Mouse (Mus musculus) common myeloid progenitor, adult 5-6 weeks (primary cell): ENCODE results near the gene Dffa. TPM values are rescaled to one million over a fixed set of nuclear protein-coding genes. Genes with fewer than 3 reads are reported as not detected.

Experiments
- total RNA-seq: library from RNA; stranded (forward); fragments of 200-1000, 187-1606 nt; gene quantifications from 2 replicates; pipeline ENCODE4 v1.2.3, GENCODE M21; 2017

The Dffa gene
- total RNA-seq, 1 experiment from 2014 or later, result 19.1 TPM

Other genes with a start within 250 kb of the Dffa start
- gene Pex14, start 4.3 kb upstream of the Dffa start, total RNA-seq, result 11.9 and 12.1 TPM in 2 replicates
- not detected in 2 replicates for gene Cort, start 22.6 kb downstream of the Dffa start, total RNA-seq
- 16.2 and 32.3 TPM in 2 replicates for gene Cenps, start 33.5 kb downstream of the Dffa start, total RNA-seq
- gene Pgd, start 62.6 kb downstream of the Dffa start, total RNA-seq, result 47.9 and 56.8 TPM in 2 replicates
- 6.0 and 6.6 TPM in 2 replicates for gene Kif1b, start 203.5 kb downstream of the Dffa start, total RNA-seq